Mouse (Mus musculus) layer of hippocampus, adult 18-20 months (tissue): ENCODE measurements at regions not wholly inside any gene's neighbourhood (a gene's known extent, or its start where the extent isn't known, plus 50 kb on each side); places are given as distances from the start of the nearest gene placed in this dataset.

ENCODE experiments used
- DNase-seq, 2 experiments: peaks; one replicate each; pipeline ENCODE4 v3.0.0; 2022; ENCODE audit warnings: low spot score in 2 of 2

DNA sequence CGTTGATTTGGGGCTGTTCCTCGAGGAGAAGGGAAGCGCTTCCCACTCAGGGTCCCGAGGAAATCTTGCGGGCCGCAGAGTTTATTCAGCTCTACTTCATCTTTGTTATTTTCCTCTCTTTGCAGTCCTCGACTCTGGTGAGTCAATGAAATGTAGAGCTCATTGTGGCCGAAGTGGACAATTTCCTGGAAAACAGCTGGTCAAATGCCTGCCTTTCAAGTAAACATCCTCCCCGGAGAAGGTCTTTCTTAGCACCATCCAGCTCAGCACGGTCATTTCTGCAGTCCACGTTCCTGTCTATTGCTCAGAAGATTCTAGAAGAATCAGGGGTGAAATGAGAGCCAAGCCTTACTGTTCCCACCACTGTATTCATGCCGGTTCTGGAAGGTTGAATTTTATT, 133.0 kb downstream of the Bcas1 start:
- no peak for DNase-seq

DNA sequence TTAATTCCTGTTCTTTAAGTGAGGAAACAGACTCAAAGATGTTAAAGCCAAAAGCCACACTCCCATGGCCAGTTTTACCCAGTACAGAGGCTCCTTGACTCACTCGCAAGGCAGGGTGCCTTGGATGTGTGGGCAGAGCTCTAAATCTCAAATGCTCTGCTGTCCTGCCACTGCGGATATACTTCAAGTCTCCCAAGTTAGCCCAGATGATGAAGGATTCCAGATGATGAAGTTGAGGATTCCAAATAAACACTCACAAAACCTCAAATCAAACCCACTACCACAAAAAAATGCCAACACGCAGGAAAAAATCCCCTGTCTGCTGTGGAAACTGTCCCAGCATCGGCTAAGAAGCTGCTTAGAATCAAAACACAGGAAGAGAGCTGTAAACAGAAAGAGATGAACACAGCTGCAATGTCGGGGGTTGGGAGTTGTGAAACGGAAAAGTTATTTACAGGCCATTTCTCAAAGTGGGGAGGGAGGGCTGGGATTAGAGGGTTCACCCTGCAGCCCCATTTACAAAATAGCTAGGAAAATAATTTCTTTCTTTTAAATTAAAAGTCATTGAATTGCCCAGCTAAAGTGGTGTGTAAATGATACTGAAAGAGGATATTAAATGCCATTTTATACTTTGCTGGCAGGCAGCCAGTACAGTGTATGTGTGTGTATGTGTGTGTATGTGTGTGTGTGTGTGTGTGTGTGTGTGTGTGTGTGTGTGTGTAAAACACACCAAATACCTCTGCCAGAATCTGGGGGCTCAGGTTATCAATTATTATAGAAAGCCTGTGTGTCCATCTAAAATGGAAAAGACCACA, 135.6 kb downstream of the Bcas1 start:
- no peak for DNase-seq

DNA sequence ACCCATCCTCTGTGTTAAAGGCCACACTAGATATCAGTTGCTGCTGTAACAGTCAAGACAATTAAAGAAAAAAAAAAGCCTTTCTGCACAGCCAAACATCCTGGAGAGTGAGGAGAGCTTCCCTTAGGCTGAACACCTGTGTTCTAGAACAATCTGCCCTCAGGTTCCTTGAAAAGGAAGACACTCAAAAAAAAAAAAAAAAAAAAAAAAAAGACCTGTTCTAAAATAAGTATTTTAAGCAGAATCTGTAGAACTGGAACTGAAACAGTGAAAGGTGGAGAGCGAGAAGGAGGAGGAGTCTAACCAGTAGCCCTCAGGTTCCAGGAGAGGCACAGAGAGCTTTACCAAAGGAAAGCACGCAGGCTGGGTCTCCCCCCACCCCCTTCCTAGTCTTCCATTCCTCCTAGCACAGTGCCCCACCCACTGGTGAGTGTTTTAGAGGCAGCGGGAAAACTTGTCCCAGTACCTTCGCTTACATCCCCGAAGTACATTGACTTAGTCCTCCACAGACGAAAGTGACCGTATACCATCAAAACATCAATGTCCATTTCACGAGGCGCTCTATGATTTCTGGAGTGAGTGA, 138.2 kb downstream of the Bcas1 start:
- DNase-seq: no peak

DNA sequence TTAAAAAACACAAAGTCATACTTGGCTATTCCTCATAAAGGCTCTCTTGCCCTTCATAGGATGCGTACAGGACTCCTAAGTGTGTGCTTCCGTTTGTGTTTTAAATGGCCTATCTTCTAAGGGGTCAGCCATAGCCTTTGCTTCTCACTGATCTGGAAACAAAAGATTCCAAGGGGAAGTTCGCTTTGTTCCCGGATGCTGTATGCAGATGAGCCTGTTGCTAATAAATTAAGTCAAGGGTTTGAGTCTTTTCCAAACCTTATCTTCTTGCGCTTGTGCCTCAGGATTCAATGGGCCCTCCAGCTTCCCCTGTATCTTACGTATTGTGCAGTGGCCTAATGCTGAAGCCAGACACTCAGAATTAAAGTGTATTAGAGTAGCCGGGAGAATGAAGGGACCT, 138.9 kb downstream of the Bcas1 start:
- DNase-seq: no peak

DNA sequence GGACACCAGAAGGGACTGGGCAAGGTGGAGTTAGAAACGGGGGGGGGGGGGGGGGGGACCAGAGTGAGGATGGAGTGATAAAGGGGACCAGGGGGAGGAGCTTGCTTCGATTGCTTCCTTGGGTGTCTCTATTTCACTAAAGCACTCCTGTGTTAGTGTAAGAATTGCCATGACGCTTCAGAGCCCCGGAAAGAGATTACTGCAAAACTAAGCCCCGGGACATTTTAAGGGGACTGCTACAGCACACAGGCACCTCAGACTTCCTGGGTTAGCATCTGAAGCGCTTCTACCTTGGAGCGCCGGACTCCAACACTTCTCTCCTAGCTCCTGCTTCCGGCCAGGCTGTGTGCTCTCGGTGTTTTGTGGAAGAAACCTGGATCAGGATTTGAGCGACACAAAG, 139.4 kb downstream of the Bcas1 start:
- no peak for DNase-seq

DNA sequence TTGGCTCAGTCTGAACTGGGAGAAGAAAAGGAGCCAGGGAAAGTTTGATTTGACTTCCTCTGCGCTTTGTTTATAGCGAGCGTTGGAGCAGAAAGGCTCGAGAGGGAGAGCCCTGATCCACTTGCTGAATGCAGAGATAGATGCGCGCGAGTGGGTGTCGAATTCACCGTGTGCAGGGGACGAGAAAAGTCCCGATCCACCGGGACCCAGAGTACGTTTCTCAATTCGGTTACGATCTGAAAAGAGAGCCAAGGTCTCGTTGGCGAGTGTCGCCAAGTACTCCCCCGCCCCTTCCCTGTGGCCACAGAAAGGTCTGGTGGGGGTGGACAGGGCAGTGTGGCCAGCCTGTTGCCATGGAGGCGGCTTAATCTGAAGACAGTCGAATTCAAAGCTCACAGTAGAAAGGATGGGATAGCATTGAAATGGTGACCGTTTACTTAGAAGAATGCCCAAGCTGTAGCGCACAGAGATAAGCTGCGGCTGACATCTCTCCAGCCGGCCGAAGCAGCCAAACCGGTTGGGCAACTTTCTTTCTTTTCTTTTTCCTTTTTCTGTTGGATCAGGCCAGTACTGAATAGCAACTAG, 139.5 kb upstream of the Zfp217 start:
- DNase-seq: peak in 1 of 2 experiments; percentile 23

DNA sequence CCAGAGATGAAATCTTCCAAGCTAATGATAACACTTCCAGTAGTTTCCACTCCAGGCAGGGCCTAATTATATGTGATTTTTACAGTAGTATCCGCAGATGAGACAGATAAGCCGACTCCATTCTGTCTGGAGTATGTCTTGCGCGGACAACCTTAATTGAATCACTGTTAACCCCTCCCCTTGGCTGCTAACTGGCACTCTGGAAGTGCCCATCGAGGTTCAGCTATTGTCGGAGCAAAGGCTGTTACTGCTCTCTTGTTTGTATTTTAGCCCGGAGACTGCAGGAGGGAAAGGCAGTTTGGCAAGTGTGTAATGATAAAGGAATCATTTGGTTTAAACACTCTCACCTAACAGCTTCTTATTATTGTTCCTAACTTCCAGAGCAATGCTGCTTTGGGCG, 138.9 kb upstream of the Zfp217 start:
- DNase-seq: no peak

DNA sequence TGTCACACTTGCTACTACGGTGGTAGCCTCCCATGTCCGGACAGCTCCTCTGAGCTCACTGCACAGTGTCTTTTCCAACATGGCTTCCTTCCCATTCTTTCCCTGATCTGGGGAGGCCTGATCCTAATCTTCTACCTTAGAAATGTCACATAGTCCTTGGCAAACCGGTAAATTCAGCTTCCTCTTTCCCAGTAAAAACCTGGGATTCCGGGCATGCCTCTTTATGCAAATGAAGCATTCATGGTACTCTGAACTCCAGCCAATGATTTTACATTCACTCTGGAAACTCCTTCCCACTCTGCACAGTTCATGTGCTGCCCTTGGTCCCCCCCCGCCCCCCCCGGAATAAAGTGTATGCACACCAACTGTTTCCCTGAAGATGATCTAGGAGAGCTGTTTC, 134.6 kb upstream of the Zfp217 start:
- DNase-seq: no peak

DNA sequence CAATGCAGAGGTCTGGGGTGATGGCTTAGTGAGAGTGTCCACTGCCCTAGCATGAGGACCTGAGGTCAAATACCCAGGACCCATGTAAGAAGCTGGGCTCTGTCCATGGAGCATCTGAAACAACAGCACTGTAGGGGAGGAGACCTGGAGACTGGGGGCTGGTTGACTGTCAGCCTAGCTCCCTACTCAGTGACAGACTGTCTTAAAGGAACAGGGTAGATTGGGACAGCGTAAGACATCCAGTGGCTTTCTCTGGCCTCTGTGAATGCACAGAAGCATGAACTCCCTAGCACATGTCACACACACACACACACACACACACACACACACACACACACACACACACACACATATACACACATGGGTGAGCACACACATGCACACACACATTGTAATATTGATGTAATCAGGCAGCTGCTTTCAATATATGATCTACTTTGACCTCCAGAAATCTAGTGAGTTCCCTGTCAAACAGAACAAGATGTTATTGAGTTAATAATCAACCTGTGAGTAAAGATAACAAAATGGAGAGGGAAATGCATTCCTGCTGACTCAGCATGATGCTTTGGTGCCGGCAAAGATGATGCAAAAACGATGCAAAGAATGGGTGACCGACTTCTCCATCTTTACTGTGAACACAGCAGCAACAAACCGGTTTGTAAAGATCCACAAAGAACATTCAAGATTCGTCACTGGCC, 133.6 kb upstream of the Zfp217 start:
- no peak for DNase-seq

DNA sequence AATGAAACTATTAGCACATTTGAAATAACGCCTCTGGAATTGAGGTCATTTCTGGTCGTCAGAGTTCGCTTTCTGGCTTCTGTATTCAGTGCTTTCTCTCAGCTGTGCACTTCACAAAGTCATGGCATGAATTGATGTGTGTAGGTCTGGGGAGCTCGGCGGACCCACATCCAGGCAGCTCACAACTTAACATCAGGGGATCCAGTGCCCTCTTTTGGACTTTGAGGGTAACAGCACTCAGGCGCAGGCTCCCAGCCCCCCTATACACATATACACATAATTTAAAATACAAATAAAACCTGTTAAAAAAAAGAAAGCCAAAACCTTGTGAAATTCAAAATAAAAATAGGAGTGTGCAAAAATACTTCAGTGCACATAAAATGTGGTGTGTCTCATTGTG, 132.8 kb upstream of the Zfp217 start:
- DNase-seq: no peak

DNA sequence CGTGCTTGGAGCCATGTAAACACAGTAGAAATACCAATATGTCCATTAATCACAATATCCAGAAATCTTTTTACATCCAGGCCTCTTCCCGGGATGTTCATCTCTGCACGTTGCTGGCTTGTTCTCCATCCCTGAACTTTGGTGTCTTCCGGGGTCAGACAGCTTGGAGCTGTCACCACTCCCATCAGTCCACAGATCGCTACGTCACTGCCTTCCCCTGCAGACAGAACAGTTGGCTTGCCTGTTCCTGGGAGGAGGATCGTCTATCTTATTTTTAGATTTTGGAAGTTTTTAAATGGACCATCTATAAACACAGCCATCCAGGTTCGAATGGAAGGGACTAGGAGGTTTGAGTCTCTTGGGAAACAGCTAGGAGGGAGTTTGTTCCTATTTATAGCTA, 130.0 kb upstream of the Zfp217 start:
- no peak for DNase-seq

DNA sequence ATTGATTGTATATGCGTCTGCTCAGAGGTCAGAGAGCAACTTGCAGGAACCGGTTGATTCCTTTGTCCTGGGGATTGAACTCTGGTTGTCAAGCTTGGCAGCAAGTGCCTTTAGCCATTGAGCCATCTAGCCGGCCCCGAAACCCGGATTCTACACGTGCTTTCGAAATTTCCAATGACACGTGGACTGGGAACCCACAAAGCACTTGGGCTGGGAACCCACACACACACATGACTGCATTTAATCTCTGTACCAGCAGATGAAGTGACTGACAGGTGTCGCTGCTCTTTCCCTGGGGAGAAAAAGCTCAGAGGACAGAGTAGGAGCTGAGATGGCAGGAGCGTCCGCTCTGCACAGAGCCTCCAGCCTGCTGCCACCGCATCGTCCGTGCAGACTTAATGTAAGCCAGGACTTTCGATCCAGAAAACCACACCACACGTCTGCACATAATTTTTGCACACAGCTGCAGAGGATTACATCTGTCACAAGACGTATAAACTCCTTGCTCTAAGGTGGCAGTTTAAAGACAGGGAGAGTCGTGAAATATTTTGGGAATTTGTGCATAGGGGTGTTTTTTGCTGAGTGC, 129.4 kb upstream of the Zfp217 start:
- DNase-seq: no peak

DNA sequence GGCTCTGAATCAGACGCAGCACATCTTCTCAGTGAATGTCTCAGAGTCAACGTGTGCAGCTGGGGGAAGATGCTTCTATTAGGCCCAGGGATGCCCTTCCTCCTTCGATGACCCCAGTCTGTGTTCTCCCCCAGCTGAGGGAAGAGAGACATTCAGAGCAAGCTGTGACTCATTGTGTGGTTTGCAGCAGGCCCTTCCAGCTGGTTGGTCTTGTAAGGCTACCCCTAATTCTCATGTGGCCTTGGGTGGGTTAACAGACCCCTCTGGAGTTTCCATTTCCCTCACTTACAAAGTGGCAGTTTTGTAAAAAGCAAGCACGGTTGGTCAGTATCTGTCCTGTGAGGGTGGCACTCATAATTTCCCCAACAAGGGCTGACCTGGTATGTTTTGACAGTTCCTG, 127.8 kb upstream of the Zfp217 start:
- DNase-seq: no peak

DNA sequence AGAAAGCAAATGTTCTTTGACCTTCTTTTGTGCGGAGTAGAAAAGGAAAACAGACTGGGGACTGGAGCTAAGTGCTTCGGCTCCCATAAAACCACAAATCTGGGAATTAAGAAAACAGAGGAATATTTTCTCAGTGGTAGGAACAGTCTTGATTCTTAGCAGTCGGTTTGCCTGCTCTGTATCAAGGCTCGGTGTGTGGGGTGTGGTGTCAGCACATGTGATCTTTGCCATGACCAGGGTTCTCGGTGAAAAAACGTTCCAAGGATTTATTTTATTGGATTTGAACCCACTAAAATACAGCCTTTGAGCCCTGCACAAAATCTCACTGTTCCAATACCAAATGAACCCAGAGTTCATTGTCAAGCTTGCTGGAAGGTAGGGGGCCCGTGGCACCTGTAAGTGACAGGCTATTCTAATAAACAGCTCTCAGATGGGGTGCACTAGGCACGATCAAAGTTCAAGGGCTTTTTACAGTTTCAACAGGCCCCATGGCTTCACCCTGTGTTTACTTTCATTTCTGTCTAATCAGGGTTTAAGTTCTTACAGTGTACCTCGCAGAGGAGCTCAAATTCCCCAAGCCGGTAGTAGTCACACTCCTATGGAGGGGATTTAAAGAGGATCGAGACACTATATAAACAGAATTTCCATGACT, 122.1 kb upstream of the Zfp217 start:
- DNase-seq: no peak

DNA sequence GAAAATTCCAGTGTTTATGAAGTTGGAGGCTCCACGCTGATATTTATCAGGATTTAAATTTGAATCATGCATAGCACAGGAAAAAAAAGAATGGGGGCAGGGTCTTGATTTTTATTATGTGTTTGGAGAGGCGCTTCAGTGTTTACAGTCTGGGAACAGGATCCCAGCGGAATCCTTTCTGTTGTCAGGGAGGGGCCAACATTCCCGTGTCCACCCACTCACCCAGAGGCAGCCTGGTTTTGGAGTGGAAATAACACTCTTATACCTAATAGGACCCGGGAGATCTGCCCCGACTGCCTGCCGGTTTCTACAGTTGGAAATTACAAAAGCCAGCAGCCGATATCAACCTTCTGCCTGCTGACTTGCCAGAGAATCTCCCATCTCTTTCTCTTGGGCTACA, 120.2 kb upstream of the Zfp217 start:
- DNase-seq: no peak

DNA sequence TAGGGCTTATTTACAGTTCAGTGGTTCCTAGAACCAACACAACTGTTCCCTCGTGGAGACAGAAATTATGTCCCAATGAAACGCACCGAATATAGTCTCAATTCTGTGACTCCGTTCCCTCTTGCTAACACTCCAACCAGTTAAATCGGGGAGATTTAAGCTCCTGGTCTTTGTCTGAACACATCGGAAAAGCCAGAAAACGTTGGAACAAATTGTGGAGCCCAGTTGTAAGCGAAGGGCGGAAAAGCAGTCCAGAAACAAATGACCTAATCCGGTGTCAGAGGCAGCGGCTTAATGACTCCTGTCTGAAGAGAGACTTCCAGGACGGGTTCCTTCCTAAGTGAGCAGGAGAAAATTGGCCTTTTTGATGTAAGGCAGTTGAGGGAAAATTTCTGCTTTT, 119.2 kb upstream of the Zfp217 start:
- DNase-seq: no peak

DNA sequence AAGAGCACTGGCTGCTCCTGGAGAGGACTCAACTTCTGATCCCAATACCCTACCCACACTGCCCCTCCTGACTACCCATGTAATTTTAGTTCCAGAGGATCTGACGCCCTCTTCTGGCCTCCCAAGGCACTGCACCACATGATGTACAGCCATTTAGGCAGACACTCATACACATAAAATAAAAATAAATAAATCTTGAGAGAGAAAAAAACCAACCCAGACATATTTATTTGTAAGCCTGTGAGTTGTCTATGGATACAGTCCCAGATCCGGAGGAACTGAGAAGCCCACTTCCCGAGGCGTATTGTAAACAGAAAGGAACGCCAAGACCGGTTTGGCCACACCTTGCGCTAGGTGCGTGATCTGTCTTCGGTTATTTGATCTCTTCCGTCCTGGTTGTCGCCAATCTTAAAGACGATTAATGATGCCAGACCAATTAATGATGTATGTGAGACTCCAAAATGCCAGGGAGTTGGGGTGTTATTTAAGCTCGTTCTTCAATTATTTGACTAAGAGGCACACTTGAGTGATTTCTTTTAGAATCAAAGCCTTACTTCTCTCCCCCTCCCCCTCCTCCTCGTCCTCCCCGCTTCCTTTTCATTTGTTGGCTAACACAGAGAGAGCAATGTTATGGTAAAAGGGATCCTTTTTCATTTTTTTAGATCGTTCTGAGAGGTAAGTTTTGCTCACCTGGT, 118.7 kb upstream of the Zfp217 start:
- DNase-seq: no peak

DNA sequence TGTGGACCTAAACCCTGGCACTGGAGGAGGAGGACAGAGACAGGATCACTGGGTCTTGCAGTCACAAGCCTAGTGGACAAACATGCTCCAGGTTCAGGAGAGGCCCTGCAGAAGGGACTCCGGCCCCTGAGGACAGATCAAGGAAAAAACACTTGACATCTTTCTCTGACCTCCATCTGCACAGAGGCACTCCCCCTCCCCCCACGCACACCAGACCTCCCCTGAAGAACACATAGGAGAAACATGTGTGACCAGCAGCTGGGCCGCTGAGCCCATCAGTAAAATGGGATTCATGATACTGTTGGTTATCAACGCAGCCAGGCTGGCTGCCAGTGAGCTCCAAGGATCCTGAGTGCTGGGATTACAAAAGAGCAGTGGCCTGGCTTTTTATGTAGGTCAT, 115.7 kb upstream of the Zfp217 start:
- DNase-seq: no peak

DNA sequence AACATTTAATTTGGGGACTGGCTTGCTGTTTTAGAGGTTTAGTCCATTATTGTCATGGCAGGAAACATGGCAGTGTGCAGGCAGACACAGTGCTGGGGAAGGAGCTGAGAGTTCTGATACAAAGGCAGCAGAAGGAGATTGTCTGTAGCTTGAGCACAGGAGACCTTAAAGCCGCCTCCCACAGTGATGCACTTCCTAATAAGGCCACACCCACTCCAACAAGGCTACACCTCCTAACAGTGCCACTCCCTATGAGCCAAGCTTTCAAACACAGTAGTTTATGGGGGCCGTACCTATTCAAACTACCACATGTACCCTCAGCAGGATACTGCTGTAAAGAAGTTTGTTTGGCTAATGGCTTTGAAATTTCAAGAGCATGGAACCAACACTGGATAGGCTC, 113.3 kb upstream of the Zfp217 start:
- no peak for DNase-seq

DNA sequence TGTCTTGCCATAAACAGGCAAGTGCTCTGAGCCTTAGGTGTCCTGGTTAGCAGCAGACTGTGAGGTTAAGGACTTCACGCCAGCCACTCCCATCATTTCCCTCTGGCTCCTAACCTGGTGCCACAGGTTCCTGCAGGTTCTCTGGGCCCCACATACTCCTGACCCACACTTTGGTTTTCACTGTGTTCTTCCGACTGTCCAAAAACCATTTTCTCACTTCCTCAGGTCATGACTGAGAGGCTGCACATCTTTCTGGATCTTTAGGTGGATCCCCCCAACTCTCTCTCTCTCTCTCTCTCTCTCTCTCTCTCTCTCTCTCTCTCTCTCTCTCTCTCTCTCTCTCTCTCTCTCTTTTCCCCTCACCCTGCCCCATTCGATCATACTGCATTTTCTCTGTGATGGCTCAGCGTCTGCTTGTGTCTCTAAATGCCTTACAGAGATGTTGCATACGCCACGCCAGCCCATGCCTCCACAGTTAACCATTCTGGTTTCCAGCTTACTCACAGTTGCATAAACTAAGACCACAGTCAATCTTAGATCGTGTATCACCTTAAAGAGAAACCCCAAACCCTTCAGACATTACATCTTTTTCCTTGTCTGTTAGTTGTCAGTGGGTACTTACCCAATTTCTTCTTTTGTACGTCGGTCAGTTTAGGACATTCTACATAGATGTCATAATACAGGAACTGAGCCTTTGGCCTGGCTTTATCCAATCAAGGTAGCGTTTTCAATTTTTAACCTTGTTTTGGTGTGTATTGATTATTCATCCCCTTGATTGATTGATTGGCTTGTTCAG, 112.0 kb upstream of the Zfp217 start:
- no peak for DNase-seq
